Mouse (Mus musculus) heart, embryonic 15.5 days (tissue): ENCODE measurements around the gene Hoxc12. TPM values are rescaled to one million over a fixed set of nuclear protein-coding genes. Genes with fewer than 3 reads are reported as not detected.

Experiments
- ATAC-seq: fragments of 200-750 bp; cut with Nextera tagmentation; replicated peaks from 2 replicates; pipeline ENCODE4 v1.8.0; 2017; ENCODE audit warnings: low read depth, moderate TSS enrichment; ENCODE audit not compliant: insufficient number of reproducible peaks, insufficient read depth, low FRiP score
- H3K27ac ChIP-seq: fragments of 300-500 bp; sonication (generic); 2 replicates; pipeline ENCODE4 v1.5.1; 2015; ENCODE audit warnings: mild to moderate bottlenecking, inconsistent platforms
- H3K27me3 ChIP-seq: fragments of 300-500 bp; sonication (generic); 2 replicates; pipeline ENCODE4 v1.6.1; 2015; ENCODE audit warnings: inconsistent platforms
- H3K36me3 ChIP-seq: fragments of 300-500 bp; sonication (generic); 2 replicates; pipeline ENCODE4 v1.6.1; 2015; ENCODE audit warnings: mild to moderate bottlenecking, inconsistent platforms
- H3K4me1 ChIP-seq: fragments of 300-500 bp; sonication (generic); replicated peaks from 2 replicates; pipeline ENCODE4 v1.6.1; 2015; ENCODE audit warnings: inconsistent platforms
- H3K4me2 ChIP-seq: fragments of 300-500 bp; sonication (generic); 2 replicates; pipeline ENCODE4 v1.6.1; 2015; ENCODE audit warnings: inconsistent platforms, mild to moderate bottlenecking, moderate library complexity
- H3K4me3 ChIP-seq: fragments of 300-500 bp; sonication (generic); 2 replicates; pipeline ENCODE4 v1.5.1; 2015; ENCODE audit warnings: mild to moderate bottlenecking, inconsistent platforms
- H3K9ac ChIP-seq: fragments of 300-500 bp; sonication (generic); 2 replicates; pipeline ENCODE4 v1.6.1; 2015; ENCODE audit warnings: mild to moderate bottlenecking, inconsistent platforms
- H3K9me3 ChIP-seq: fragments of 300-500 bp; sonication (generic); replicated peaks from 2 replicates; pipeline ENCODE4 v1.6.1; 2016; ENCODE audit warnings: inconsistent platforms
- WGBS: fragments of 180-500 bp; shearing (Covaris S2); methylation state at CpG from one replicate; pipeline ENCODE4 v1.1.7; 2015; ENCODE audit warnings: mixed read lengths; 5-methylcytosine and 5-hydroxymethylcytosine counted together
- polyA plus RNA-seq: library from polyadenylated mRNA; unstranded; fragments of >200 nt; fragmentation: Nextera tagmentation; extraction: Ambion mirVana; gene quantifications from 2 replicates; pipeline ENCODE4 v1.2.1, GENCODE M21; 2015

Gene Hoxc12
- polyA plus RNA-seq, 1 experiment from 2014 or later, result not detected

DNA sequence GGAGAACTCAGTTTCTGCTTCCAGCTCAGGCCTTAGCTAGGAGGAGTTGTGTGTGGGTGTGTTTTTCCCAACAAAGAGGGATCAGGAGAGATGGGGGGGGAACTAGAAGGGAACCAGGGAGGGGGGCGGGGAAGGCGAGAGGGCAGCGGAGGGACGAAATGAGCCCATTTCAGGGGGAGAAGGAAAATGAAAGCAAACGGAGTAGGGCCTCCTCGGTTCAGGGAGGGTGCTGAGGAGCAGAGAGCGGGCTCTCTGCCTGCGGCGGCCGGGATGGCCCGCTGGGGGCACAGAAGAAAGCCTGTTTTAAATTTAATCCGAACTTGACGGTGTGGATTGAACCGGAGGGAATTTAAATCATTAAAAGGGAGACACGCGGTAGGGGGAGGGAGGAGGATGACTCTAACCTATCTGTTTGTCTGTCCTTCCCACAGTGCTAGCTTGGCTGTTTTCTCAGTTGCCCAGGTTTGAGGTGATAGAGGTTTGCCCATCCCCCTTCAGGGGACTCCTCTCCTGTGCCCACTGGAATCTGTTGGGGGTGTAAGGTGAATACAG is 40.9 kb downstream of the Hoxc12 start:
- peaks cover 98% of the 10 kb centered on the region for H3K27me3 ChIP-seq
- peak overlapping the region; percentile 50 for H3K4me2 ChIP-seq
- no peaks in the 10 kb centered on the region for H3K9me3 ChIP-seq
- H3K4me1 ChIP-seq, result peaks cover 19% of the 10 kb centered on the region
- H3K36me3 ChIP-seq, result no peaks in the 10 kb centered on the region
- peak overlapping the region; percentile 35 for H3K4me3 ChIP-seq
- H3K27ac ChIP-seq, result no peak overlapping the region
- WGBS, result 2% methylated on average over 16 of the region's 16 CpGs
- 0 out of 2 replicates have a peak overlapping the region, but pooled peaks have one; percentile 21 for H3K9ac ChIP-seq
- ATAC-seq, result no peak

GRCm38 (mm10) chr15:102978615-102979515 is 42.3 kb downstream of the Hoxc12 start:
- Histone ChIP-seq H3K9ac (no peak overlapping the region), H3K4me2 (no peak overlapping the region), H3K36me3 (no peaks in the 10 kb centered on the region), H3K9me3 (no peaks in the 10 kb centered on the region), H3K4me1 (peaks cover 19% of the 10 kb centered on the region), H3K27ac (no peak overlapping the region), H3K27me3 (peaks cover 98% of the 10 kb centered on the region), H3K4me3 (no peak overlapping the region)
- no peak for ATAC-seq
- 8% methylated on average over 13 of the region's 13 CpGs for WGBS

DNA sequence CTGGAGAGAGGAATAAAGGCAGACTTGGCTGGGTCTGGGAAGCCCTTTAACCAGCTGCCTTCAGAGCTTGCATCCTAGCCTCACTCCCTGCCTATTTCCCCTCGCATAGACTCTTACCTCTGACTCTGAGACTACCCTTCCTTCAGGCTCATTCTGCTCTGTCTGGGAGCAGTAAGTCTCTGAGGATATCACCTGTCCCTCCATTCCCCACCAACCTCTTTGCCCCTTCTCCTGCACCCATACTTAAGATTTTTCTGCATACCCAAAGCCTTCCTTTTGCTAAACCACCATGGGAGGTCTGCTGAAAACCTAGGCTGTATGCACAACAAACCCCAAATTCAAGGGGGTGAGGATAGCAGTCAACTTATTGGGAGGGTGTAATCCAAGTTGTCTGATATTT is 43.4 kb downstream of the Hoxc12 start:
- no peak overlapping the region for H3K4me2 ChIP-seq
- ATAC-seq, result no peak
- 0% methylated on average over 1 of the region's 1 CpGs for WGBS

GRCm38 (mm10) chr15:102980352-102980751 is 43.8 kb downstream of the Hoxc12 start:
- ATAC-seq, result no peak
- 5% methylated on average over 11 of the region's 11 CpGs for WGBS

More for the DNA sequence above, 43.4 kb downstream of the Hoxc12 start:
- Histone ChIP-seq H3K9ac (no peak overlapping the region), H3K4me1 (peaks cover 19% of the 10 kb centered on the region), H3K4me3 (no peak overlapping the region), H3K9me3 (no peaks in the 10 kb centered on the region), H3K27ac (no peak overlapping the region), H3K36me3 (no peaks in the 10 kb centered on the region), H3K27me3 (peaks cover 100% of the 10 kb centered on the region)

DNA sequence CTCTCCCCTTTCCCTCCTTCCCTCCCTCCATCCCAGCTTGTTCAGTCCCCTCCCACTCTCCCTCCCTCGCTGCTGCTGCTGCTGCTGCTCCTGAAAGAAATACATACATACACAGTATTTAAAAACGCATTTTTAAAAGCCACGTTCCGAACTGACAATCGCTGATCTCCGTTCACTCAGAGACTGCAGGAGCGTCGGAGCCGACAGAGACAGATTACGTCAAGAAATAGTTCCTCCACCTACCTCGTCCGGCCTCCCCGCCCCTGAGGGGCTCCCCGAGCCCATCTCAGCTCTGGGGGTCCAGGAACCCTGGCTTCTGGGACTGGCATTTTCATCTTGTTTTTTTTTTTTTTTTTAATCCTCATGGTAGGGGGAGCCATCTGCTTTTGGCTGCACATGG is 44.4 kb downstream of the Hoxc12 start:
- Histone ChIP-seq H3K9me3 (no peaks in the 10 kb centered on the region), H3K36me3 (no peaks in the 10 kb centered on the region), H3K4me1 (peaks cover 19% of the 10 kb centered on the region), H3K27me3 (peaks cover 100% of the 10 kb centered on the region), H3K4me3 (peak overlapping the region; percentile 32; the same call in 1 of the 2 replicates), H3K9ac (no peak overlapping the region), H3K4me2 (no peak overlapping the region), H3K27ac (no peak overlapping the region)
- WGBS, result 0% methylated on average over 14 of the region's 14 CpGs
- no peak for ATAC-seq

More at GRCm38 (mm10) chr15:102980352-102980751, 43.8 kb downstream of the Hoxc12 start:
- no peak overlapping the region for H3K27ac ChIP-seq
- H3K4me2 ChIP-seq, result no peak overlapping the region
- H3K4me1 ChIP-seq, result peaks cover 19% of the 10 kb centered on the region
- H3K9ac ChIP-seq, result no peak overlapping the region
- no peaks in the 10 kb centered on the region for H3K9me3 ChIP-seq
- H3K4me3 ChIP-seq, result no peak overlapping the region
- no peaks in the 10 kb centered on the region for H3K36me3 ChIP-seq
- H3K27me3 ChIP-seq, result peaks cover 100% of the 10 kb centered on the region

- no peak; the same call in 1 of the 2 replicates for ATAC-seq
- peak overlapping the region; percentile 37 for H3K4me2 ChIP-seq
- H3K4me3 ChIP-seq, result peak overlapping the region; percentile 32
- H3K9me3 ChIP-seq, result no peaks in the 10 kb centered on the region
- no peaks in the 10 kb centered on the region for H3K36me3 ChIP-seq
- no peak overlapping the region for H3K9ac ChIP-seq
- WGBS, result under 1% methylated on average over 88 of the region's 88 CpGs
- peaks cover 100% of the 10 kb centered on the region for H3K27me3 ChIP-seq
- H3K4me1 ChIP-seq, result peaks cover 19% of the 10 kb centered on the region
- no peak overlapping the region for H3K27ac ChIP-seq
Observed at GRCm38 (mm10) chr15:102981379-102982288, 45.1 kb downstream of the Hoxc12 start.

DNA sequence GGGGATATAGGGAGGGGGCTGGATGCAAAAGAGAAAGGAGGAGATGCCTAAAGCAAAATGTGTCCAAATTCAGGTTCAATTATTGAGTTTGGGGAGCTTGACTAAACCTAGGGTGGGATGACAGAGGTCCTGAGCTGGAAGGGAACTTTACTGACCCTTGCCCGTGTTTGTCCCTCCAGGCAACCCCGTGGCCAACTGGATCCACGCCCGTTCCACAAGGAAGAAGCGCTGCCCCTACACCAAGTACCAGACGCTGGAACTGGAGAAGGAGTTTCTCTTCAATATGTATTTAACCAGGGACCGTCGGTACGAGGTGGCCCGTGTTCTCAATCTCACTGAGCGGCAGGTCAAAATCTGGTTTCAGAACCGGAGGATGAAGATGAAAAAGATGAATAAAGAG is 47.2 kb downstream of the Hoxc12 start:
- no peak for ATAC-seq
- Histone ChIP-seq H3K9me3 (no peaks in the 10 kb centered on the region), H3K27me3 (peaks cover 100% of the 10 kb centered on the region), H3K9ac (no peak overlapping the region), H3K4me1 (peaks cover 13% of the 10 kb centered on the region), H3K4me3 (no peak overlapping the region), H3K4me2 (no peak overlapping the region), H3K36me3 (no peaks in the 10 kb centered on the region), H3K27ac (no peak overlapping the region)
- 6% methylated on average over 12 of the region's 12 CpGs for WGBS

DNA sequence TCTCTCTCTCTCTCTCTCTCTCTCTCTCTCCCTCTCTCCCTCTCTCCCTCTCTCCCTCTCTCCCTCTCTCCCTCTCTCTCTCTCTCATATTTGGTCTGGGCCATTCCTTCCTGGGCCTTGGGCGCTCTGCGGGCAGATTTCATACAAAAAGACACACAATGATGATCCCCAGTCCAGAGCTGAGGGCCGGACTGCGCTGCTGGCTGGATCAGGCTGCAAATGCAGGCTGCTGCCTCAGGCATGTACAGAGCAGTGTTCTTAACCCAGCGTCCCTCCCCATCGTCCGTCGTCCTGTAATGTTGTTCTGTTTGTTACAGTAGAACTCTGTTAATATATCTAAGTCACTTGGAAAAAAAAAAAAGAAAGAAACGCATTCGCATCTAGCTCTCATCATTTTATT is 48.0 kb downstream of the Hoxc12 start:
- Histone ChIP-seq H3K4me3 (no peak overlapping the region), H3K27me3 (peaks cover 100% of the 10 kb centered on the region), H3K9ac (no peak overlapping the region), H3K9me3 (no peaks in the 10 kb centered on the region), H3K27ac (no peak overlapping the region), H3K4me2 (no peak overlapping the region), H3K4me1 (peaks cover 13% of the 10 kb centered on the region), H3K36me3 (no peaks in the 10 kb centered on the region)
- no peak for ATAC-seq
- 3% methylated on average over 10 of the region's 10 CpGs for WGBS

DNA sequence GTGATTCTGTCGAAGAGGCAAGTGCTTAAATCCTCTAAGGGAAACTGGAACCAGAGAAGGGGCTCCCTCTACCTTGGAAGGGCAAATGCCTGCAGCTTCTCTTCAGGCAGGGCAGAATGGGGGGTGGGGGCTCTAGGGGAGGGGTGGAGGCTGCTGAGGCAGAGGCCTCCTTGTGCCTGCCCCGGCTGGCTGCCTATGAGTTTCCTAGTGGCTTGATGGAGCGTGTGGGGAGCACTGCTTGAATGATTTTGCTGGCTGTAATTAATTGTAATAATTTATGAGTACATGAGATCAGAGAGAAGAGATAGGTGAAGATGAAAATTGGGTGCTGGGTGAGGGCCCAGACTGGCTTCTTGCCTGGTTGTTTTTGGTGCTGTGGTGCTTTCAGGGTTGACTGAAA is 48.4 kb downstream of the Hoxc12 start:
- ATAC-seq, result no peak
- Histone ChIP-seq H3K4me2 (no peak overlapping the region), H3K27me3 (peaks cover 100% of the 10 kb centered on the region), H3K9ac (no peak overlapping the region), H3K27ac (no peak overlapping the region), H3K36me3 (no peaks in the 10 kb centered on the region), H3K9me3 (no peaks in the 10 kb centered on the region), H3K4me1 (peaks cover 13% of the 10 kb centered on the region), H3K4me3 (no peak overlapping the region)
- WGBS, result 7% methylated on average over 3 of the region's 3 CpGs

- Histone ChIP-seq H3K27ac (no peak overlapping the region), H3K27me3 (peaks cover 98% of the 10 kb centered on the region), H3K4me1 (peaks cover 7% of the 10 kb centered on the region), H3K4me2 (no peak overlapping the region), H3K4me3 (0 out of 2 replicates have a peak overlapping the region, but pooled peaks have one; percentile 1), H3K9ac (no peak overlapping the region), H3K36me3 (no peaks in the 10 kb centered on the region), H3K9me3 (no peaks in the 10 kb centered on the region)
- WGBS, result 4% methylated on average over 21 of the region's 21 CpGs
- peak; percentile 35; the same call in 1 of the 2 replicates for ATAC-seq
Observed at GRCm38 (mm10) chr15:102987124-102987833, 50.7 kb downstream of the Hoxc12 start.
